Mouse (Mus musculus): ENCODE results near the gene Tars.

DNA sequence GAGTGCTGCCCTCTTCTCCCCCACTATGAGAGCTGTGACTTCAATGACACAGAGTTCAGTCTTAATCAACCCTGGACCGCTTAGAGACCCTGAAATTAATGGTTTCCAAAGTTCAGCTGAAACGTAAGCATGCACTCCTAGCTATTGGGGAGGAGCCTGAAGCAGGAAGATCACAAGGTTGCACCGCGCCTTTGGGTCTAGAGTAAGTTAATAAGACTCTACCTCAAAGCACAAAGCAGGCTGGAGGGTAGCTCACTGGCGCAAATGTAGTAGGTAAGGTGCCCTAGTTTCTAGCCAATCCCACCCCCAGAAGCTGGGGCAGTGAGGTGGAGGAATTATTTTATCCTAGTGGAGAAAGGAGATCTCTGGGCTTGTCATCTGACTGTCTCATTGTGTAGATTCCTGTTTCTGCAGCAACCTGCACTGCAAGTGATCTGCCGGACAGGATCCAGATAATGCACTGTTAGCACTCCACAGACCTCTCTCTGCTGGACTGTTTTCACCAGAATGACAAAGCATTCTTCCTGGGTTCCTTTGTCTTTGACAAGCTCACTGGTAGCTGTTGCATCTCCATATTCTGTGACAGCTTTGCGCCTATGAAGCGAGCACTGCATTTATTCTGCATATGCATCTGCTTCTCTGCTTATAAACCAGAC lies 19.9 kb downstream of the Tars start:
- TF ChIP-seq CTCF (IDR thresholded peaks at IDR 0.05; ENCODE audit: low read depth, low read length) (no peak), GATA1 (IDR thresholded peaks at IDR 0.05; ENCODE audit: borderline replicate concordance, low read length) (no peak)
